Mouse (Mus musculus) T-helper 1 cell (primary cell): Measurements from ENCODE around the gene Tnip3.

ENCODE experiments used
- in situ Hi-C: fragments of 300-600 bp; cut with MboI, MseI; formaldehyde crosslinking; loops from one replicate; pipeline ENCODE4 v1.15.1; 2025; ENCODE audit warnings: high pct_unique_total_duplicates

The Tnip3 gene

DNA sequence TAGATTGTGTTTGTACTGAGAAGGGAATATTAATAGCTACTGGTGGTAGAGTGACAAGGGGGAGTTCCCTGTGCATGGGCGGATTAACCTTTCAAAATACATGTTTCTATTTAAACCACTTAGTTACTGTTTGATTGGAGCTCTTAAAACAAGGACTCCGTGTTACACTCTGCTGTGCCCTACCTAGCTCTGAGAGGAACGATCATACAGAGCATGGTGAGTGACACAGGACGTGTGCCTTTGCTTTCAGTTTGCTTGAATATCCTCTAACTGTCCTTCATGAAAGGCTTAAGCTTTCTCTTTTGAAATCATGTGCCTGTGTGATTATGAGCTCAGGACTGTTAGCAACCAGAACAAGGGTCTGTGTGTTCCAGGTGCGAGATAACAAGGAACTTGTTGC, at the start of gene Tnip3:
TSS of gene Tnip3 (plus strand) at position 122 of the 400 bp plus-strand sequence.
- in situ Hi-C loops = no loop called here

DNA sequence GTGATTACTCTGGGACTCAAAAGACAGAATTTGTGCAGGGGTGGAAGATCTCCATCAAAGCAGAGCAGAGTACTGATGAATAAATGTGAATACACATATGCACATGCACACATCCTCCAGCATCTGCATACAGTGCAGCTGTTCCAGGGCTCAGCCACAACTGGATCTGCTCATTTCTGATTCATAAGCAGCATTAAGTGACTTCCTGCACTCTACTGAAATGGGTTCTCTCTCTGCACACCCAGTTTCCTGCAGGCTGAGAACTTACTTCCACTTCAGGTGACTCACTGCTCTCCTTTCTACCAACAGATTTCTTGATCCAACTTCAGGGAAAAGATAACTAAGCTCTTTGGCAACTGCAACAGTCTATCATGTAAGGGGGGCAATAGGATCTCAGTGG, 26.3 kb upstream of the Tnip3 start:
- in situ Hi-C loops = no loop called here

DNA sequence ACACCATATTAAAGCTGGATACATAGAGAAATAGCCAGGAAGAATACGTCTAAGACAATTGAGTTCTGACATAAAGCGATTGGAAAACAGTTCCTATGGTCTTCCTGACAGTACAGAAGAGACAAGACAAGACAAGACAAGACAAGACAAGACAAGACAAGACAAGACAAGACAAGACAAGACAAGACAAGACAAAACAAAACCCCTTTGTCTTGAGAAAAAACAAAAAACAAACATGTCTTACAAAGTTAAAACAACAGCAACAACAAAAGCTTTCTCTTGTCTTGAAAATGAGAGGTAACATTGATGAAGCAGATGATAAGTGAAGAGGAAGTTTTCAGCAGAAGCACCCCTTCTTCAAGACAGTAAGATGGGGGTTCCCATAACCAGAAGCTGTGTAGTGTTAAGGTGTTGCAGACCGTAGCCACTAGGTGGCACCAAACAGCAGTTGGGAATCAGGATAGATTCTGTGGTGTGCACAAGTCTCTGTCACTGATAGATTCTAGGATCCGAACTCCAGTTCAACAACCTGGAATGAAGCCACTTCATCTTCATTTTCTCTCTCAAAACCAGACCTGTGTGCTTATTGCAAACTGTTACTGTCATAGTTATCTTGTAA, 15.0 kb upstream of the Tnip3 start:
- in situ Hi-C loops = loop anchor here (5.0 kb wide), 2 partner anchors 42 to 67 kb away; no protein-coding TSS in a partner anchor

DNA sequence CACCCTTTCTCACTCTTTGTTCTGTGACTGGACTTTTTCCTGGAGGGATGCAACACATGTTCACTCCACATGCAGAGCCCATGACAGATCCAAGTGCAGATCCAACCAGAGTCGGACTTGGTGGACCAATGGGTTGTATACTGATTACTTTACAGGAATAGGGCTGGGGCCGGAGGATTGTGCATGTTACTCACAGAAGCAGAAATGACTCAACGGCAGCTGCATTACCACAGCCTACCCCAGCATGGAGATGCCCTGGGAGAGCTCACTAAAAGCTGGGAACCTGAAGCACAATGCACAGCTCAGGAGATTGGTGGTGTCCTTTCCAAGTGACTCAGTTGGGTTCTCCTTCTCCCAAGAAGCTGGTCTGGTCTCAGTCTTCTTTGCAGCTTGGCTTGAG, 11.3 kb upstream of the Tnip3 start:
- in situ Hi-C loops = loop anchor here (5.0 kb wide), 2 partner anchors 38 to 63 kb away; no protein-coding TSS in a partner anchor

DNA sequence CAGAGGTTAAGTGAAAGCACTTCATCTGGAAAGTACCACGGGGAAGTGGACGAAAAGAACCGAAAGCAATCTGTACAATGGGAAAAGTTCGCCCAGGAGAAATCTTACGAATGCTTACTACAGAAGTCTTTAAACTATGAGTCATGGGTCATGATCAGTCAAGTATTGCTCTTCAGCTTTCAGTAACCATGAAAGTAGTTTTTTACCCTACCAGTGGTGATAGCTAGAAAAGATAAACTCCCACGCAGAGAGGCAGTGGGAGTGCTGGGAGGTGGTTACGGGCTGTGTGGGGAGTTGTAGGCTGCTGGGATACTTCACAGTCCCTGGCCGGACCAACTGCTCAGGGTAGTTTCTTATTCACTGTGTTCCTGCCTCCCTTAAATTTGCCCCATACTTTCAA, 8.4 kb upstream of the Tnip3 start:
- in situ Hi-C loops = no loop called here

DNA sequence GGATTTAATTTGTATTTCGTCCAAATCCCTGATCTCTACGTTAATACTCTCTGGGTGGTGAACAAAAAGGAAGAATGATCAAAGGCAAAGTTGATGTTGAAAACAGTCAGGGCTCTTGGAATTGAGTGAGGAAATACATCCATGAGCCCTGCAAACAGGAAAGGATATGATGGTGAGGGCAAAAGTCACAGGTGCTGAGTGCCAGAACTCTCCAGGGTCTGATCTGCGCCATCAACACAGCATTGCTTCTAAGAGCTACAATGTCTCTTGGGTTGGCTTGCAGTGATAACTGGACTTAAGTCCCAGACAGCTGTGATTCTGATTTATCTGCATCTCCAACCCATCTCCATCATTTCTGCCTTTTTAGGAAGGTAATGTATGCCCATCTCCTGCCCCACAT, 4.3 kb upstream of the Tnip3 start:
- in situ Hi-C loops = no loop called here

DNA sequence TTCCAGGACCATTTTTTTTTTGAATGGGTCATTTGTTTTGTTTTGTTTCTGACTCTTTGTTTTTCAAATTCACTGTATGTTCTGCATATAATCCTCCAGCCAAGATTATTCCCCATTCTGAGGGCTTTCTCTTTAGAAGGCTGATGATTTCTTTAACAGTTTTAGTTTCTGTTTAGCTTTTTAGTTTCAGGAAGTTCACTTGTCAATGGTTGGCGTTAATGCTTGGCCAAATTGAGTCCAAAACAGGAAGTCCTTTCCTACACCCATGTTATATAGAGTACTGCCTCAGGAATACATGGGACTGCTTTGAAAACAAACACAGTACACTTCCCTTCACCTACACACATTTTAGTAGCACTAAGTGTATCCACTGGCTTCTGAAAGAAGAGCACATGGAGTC, 2.8 kb downstream of the Tnip3 start:
- in situ Hi-C loops = no loop called here

DNA sequence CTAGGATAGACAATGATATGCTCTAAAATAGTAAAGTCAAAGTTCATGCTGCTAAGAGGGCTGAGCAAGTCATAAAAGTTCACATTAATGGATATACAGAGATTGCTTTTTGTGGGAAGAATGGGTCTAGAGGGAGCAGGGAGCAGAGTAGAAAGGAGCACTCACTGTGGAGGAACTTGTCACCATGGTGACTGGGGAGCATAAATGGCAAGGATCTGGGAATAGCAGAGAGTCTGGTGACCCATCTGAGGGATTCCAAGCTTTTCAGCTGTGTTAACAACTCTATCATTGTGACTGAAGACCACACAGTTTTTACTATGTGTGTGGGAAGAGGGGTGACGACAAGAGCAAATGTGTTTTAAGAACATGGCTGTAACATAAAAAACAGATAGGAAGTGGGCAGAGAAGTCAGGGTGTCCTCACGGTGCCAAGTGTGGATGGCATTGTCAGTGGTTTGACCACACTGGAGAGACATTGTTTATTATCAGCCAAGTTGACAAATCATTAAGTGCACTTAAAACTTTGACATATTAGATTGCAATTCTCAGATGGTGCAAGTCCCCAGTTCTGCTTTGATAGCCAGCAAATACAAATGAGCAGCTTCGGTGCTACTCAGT, 6.2 kb downstream of the Tnip3 start:
- in situ Hi-C loops = no loop called here

DNA sequence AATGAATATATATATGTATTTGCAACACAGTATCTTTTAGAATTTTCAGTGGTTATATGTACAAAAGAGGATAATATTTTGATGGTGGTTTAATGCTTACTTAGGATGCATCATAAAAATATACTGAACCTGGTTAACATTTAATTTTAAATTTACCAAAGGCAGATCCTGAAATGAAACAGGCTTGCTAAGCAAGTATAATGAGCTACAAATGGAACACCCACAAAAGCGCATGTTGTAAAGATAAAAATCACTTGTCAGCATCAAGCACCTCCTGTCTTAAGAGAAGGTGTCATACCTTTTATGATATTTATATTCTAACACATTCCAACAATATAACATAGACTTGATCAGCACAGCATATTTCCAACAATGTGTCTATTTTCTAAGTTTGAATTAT, 8.6 kb downstream of the Tnip3 start:
- in situ Hi-C loops = no loop called here

DNA sequence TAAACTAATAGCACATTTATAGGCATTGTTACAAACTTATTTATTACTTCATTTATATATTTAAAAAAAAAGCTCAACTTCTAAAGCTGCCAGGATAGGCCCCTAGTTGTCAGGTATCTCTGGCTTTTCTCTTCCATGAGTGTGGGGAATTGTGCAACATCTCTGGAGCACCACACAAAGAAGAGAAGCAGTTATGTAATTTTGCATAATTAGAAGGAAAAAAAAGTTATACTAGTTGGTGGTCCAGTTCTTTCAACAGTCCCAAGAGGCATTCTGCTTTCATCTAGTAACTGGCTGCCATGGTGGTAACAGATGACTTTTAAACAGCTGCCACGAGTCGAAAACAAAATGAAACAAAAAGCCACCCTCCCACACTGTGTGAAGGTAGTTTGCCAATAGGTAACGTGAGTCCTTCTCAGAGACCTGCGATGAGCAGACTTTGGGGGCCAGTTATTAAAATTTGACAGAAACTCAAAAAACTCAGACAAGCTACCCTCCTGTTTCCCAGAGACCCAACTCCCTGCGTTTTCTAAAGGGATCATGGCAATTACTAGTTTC, 12.3 kb downstream of the Tnip3 start:
- in situ Hi-C loops = no loop called here

DNA sequence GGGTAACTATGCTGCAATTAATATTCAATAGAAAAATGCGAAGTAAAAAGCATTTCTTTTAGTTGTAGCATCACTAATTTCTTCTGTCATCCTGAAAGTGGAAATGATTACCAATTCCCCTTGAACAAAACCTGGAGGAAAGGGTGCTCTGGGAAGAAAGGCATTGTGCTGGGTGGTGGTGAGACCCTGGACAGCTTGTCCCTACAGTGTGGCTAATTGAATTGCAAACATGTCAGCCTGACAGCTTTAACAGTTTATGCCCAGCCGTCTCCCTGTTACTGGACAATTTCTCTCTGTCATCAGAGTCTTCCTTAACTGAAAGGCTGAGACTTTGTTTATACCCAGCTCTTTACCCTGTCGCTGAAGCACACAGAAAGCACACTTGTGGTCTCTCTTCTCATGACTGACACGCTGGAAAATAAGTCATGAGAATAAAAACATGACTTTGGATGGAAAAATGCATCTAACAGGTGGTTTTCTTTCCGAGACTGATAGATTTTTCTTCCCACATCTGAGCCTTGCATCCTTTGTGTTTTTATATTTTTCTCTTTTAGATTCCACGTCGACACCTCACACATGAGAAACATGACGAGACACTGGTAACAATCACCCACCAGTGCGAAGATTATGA, 13.0 kb downstream of the Tnip3 start:
- in situ Hi-C loops = no loop called here

DNA sequence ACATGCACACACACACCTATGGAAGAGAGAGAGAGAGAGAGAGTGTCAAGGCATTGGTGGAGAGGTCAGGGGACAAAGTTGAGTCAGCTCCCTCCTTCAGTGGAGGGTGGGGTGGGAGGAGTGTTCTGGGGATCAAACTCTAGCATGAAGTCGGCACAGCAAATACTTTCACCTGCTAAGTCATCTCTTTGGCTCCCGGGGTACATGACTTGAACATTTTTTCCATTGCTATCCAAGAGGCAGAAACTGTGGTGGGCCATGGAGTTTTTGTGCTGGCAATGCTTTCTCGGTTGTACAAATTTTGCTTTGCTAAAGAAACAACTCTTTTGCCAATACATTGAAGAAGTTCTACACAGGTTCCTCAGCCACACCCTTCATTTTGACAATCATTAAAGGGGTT, 13.8 kb downstream of the Tnip3 start:
- in situ Hi-C loops = no loop called here

DNA sequence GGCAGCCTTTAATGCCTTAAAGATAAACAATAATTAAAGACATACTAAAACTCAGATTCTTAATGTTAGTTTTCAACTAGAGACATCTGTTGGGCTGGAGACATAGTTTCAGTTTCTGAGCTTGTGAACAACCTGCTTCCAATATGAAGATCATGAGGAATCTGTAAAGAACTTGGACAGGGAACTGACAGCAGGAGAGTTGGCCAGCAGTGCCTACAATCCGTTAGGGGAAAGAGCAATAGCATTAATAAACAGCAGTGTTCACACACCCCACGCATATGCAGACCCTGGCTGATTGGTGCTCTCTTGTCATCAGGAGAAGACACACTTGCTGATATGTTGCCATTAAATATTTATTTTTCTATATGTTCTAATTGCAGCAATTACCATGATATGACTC, 15.0 kb downstream of the Tnip3 start:
- in situ Hi-C loops = no loop called here

DNA sequence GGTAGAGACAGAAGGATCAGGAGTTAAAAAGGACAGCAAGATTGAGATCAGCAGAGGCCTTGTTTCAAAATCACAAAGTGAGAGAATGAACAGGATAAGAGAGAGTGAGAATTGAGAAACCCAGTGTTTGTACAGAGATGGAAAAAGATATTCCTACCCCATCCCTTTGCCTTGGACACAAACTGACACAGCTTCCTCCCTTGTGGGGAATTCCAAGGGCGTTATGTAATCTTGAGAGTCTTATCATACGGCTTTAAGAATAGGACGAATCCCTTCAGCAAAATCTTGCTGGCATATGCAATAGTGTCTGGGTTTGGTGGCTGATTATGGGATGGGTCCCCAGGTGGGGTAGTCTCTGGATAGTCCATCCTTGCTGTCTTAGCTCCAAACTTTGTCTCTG, 16.0 kb downstream of the Tnip3 start:
- in situ Hi-C loops = no loop called here

DNA sequence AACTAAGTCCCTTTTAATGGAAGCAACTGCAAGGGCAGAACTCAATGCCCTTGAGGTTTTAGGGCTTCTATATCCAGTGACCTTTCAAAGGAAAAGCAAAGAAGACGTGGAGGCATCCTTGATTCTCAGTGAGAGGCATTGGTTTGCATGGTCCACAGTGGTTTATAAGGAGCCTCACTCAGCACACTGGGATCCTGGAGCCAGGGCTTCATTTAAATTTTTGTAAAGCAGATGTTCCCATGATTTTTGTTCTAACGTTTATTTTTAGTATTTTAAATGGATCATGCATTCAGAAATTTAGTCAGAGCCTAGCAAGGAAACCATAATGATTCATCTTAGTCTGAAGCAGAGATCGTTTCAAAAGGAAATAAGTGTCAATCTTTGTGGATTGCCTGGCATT, 17.3 kb downstream of the Tnip3 start:
- in situ Hi-C loops = no loop called here

DNA sequence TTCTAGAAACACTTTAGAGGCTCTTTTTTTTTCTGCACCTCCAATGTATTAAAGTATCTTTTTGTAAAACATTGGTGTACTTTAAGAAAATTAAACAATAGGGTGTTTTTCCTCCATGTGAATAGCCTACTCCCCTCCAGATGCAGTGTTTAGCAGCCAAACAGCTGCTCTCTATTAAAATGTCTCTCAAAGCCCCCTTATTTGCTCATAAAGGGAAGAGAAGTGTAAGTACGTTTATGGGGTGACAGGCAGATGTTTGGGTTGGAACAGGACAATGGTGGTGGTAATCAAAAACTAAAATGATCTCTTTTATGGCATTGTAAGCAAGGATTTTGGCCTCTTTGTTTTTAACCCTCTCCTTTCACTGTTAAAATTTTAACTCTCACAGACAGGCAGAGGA, 17.8 kb downstream of the Tnip3 start:
- in situ Hi-C loops = no loop called here

DNA sequence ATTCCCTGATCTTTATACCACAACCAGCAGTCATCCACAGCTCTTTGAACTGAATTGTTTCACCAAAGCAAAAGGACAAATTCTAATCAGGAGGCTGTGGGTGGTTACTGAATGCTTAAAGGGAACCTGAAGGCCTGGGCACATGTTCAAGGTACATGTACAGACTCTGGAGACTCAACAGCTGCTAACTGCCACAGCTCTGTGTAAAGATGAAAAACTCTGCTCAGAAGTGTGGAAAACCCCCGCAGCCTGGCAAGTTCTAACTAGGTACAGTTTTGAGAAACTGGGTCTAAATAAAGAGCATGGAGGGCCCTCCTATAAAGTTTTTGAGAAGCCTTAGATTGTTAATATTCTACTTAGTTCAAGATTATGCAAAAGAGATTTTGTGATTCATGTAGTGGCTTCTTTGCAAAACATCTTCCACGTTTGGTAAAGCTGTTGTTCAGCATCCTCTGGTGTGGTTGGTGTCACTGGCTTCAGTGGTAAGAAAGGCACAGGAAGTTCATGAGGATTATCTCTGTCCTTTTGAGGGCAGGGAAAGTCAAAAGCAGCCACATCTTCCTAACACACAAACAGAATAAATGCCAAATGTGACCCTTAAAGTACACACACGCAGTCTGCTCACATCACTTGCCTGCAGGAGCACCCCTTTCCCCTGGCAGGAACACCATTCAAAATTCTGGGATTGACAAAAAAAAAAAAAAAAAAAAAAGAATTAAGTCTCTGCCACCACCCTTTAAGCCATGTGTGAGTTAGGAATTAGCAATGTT, 39.0 kb downstream of the Tnip3 start:
- in situ Hi-C loops = no loop called here

DNA sequence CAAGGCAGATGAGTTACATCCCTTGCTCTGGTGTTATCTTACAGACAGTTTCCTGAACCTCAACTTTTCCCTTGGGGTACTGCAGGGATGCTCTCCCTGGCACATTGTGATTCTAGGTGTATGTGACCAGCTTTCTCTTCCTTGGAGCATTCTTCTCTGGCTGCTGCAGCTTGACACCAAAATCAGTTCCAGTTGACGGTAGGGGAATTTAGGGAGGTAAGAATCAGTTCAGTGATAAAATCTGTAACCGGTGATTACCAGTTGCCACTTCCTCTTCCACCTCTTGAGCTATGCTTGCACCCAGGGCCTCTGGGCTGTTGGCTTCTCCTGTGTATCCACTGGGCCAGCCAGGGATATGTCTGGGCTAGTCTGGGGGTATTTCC, 39.5 kb downstream of the Tnip3 start:
- in situ Hi-C loops = no loop called here

DNA sequence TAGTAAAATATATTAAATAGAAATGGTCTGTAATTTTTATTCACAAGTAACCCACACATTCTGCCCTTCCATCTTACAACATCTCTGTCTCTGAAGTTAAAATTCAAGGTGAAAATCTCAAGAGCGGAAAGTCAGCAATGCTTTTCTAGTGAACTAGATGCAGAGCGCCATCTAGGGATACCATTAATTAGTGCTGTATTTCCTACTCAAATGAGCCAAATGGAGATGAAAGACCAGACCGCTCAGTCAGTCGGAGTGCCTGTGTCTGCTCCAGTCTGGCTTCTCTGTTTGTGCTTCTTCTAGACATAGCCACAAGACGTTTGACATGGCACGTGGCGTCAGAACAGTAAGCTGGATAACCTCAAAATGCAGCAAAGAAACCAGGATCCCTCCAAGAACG, 44.6 kb downstream of the Tnip3 start:
- in situ Hi-C loops = no loop called here

DNA sequence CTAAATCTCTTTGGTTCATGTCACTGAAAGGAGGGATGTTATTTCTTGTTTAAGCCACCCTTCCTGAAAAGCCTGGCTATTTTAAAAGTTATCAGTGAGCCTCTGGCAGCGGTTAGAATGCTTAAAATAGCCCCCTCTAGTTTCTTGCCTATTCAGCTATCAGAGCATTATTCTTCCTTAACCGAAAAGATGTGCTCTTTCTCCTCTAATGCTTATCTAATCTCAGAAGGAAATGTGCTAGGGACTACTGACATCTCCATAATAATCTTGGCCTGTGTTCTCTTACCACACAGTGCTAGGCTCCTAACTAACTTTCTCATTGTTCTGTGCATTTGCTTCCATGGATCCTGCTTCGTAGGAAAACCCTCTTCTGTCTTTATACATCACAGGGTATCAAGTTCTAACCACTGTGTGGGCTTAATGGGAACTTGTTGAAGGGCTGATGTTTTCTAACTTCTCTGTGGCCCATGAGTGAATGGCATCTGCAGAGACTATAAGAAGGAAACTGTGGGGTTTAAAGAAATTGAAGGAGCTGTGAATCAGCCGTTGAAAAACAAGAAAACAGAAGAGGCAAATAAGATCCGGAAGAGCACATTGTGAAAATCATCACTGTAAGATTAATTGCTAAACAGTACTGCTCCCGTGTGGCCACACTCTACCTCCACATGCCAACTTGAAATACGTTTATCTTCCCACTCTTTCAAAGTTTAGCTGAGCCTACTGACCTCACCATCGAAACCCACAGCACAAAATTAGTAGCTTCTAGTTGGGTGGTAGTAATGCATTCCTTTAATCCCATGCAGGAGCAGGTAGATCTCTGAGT, 53.2 kb downstream of the Tnip3 start:
- in situ Hi-C loops = loop anchor here (5.0 kb wide), 1 partner anchor 66 kb away; no protein-coding TSS in a partner anchor

DNA sequence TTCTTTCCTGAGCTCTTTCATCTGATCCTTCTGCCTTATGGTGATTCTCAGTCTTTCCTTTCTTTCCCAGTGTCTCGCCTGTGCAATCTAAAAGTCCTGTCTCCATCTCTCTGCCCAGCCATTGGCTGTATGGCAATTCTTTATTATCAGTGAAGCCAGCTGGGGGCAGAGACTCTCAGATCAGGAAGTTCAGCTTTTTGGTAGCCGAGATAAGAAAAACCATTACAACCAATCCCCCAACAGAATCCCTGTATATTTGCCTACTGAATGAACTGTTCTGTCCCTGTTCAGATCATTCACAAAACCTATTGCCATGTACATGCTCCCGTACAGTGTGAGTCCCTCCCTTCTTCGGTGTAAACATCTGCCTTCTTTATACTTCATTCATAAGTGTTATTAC, 57.9 kb downstream of the Tnip3 start:
- in situ Hi-C loops = loop anchor here (10.0 kb wide), 1 partner anchor 458 kb away; no protein-coding TSS in a partner anchor
